Mouse (Mus musculus) gastrocnemius, postnatal 14 days (tissue): Measurements from ENCODE around the gene Tsg101. TPM values are rescaled to one million over a fixed set of nuclear protein-coding genes. Genes with fewer than 3 reads are reported as not detected.
A peak's percentile ranks its signal among the peaks of the same experiment; 100 is the strongest.
"Not testable (repeated sequence)": the region's sequence is repeated elsewhere in the genome, so short reads cannot be mapped to it uniquely, and the experiment has no call there.

ENCODE experiments used
- DNase-seq: peaks from one replicate; pipeline ENCODE4 v3.0.0; 2021; ENCODE audit warnings: mixed read lengths
- intact Hi-C: fragments of 180-260 bp; cut with DNase I; formaldehyde crosslinking; loops from one replicate; pipeline ENCODE4 v1.15.1; 2025; ENCODE audit warnings: low total_unique reads
- total RNA-seq, 2 experiments: library from RNA; stranded (reverse); gene quantifications; 2 replicates each; pipeline ENCODE4 v1.2.3; 2021

Gene Tsg101
- total RNA-seq, 2 experiments from 2014 or later, result 43.4 to 49.2 TPM

DNA sequence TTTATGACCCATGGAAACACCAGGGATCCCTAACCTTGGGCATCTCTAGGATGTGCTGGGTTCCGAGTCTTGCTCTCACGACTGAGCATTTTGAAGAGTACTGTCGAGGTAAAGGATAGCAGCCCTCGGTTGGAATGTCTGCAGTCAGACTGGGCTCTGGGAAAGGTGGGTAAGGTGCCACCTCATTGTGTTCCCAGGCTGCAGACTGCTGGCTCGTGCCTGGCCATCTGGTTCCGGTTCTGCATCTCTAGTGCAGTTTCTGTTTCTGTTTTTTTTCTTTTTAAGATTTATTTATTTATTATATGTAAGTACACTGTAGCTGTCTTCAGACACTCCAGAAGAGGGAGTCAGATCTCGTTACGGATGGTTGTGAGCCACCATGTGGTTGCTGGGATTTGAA, 37.8 kb downstream of the Tsg101 start:
- not testable (repeated sequence) for DNase-seq

DNA sequence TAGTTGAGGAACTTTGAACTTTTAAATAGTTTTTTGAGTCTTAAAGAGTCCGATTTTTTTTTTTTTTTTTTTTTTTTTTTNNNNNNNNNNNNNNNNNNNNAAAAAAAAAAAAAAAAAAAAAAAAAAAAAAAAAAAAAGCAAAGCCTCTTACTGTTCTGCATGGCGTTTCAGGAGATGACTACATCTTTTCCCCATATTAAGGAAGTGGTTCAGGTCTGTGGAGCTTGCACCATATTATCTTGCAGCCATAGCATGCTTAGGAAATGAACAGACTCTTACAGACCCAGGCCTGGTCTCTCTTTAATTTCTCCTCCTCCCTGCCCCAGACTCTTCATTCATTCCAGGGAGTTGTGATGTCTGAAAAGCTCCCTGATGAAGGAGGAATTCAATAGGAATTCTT, 38.8 kb downstream of the Tsg101 start:
- intact Hi-C loops, result no loop called here
- DNase-seq, result no peak

More for the DNA sequence above, 37.8 kb downstream of the Tsg101 start:
- intact Hi-C loops, result not testable (repeated sequence)

DNA sequence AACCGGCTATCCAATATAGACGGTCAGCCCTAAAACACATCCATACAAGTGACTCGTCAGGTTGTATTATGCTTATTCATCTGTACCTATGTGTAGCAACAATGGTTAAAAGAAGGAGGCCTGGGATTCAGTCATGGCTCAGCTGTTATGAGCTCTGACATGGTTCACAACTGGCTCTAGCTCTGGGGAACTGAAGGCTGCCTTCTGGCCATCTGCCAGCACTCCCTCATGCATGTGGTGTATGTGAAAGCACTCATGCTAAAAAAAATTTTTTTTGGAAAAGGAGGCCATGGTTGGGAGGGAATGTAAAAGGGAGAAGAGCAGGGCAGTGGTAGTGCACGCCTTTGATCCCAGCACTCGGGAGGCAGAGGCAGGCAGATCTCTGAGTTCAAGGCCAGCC, 39.9 kb downstream of the Tsg101 start:
- no peak for DNase-seq
- intact Hi-C loops, result no loop called here

DNA sequence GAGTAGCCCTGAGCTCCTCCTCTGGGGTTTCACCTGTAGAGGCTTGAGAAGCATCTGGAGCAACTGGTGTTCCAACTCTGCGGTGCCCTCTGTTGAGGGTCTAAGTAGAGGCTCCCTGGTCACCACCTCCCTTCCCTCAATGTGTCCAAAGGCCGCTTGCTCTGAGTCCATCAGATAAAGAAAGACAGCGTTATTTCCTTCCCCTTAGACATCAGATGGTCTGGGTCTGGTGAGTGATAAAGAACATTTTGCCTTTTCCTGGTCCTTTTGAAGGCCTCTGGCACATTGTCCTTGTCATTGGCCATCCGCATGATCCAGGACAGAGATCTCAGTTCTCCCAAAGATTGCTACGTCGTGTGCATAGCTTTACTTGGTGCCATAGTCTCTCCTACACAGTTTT, 42.5 kb downstream of the Tsg101 start:
- intact Hi-C loops, result no loop called here
- DNase-seq, result no peak

DNA sequence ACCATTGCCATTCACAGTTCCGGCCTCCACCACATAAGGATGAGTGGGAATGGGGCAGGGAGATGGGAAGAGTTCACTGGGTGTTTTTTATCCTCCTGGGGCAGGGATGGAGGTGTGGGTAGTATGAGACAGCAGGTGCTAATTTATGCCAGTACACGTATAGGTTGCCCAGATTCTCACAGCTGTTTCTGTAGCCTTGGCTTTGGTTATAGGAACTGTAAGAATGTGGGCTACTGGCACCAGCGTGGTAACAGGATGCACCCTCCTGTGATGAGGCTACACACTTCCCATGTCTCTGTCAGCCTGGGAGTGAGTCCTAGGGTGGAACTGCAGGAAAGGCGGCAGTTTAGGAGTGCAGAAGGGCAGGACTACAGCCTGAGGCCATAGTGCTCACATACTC, 42.9 kb downstream of the Tsg101 start:
- intact Hi-C loops, result no loop called here
- no peak for DNase-seq

DNA sequence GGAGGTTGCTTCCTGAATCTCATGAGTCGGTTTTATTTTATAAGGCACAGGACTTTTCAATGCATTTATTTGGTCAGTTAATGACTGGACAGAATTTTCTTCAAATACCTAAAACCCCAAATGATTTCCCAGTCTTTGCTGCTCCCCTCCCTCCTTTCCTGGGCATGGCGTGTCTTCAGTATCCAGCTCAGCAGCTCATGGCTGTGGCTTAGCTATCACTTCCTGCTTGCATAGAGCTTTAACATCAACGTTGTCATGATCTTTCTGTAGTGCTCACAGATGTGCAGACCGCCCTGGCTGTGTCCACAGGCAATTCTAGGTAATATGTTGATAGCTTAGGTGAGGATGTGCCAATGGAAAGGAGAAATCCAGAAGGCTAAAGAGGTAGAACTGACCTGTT, 47.8 kb downstream of the Tsg101 start:
- DNase-seq, result no peak
- intact Hi-C loops, result no loop called here

DNA sequence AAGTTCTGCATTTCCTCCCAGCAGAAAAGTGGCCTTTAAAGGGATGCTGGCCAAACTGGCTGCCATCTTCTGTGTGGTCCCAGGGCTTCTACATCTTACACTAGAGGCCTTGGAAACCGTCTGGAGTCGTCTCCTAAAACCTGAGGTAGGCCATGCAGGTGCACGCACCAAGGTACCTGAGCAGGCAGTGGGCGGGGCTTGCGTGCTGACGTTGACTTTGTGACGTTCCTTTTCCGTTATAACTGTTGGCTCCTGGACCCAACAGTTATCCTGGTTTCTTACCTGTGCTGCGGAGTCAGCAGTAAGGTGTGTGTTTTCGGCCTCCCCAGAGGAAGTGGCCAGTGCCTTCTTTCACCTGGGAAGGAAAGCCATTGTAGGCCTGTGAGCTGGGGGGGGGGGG, 58.8 kb downstream of the Tsg101 start, which contains the start of gene Ldhc:
TSS of gene Ldhc (plus strand) at position 208 of the 400 bp plus-strand sequence.
- DNase-seq, result no peak
- intact Hi-C loops, result no loop called here

DNA sequence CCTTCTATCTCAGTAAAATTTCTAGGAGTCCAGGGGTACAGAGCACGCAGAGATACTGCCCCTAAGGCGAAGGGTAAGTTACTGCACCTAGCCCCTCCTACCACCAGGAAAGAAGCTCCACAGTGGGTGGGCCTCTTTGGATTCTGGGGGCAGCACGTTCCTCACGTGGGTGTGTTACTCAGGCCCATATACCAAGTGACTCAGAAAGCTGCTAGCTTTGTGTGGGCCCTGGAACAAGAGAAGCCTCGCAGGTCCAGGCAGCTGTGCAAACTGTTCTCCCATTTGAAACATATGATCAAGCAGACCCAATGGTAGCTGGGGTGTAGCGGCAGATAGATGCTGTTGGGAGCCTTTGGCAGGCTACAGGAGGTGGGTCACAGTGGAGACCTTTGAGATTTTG, 60.7 kb downstream of the Tsg101 start:
- no peak for DNase-seq
- intact Hi-C loops, result no loop called here

DNA sequence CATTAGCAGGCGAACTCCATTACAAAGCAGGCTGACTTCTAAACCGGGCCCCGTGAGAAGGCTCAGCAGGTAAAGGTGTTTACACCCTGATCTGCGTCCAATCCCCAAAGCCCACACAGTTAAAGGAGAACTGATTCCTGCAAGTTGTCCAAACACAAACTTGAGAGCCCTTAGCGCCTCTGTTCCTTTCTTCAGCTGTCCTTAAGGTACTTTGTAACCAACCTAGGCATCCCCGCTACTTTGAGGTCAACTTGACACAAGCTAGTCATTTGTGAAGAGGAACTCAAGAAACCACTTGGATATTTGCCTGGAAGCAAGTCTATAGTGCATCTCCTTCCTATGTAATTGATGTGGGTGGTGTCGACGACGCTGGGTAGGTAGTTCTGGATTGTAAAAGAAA, 62.3 kb downstream of the Tsg101 start:
- intact Hi-C loops, result no loop called here

DNA sequence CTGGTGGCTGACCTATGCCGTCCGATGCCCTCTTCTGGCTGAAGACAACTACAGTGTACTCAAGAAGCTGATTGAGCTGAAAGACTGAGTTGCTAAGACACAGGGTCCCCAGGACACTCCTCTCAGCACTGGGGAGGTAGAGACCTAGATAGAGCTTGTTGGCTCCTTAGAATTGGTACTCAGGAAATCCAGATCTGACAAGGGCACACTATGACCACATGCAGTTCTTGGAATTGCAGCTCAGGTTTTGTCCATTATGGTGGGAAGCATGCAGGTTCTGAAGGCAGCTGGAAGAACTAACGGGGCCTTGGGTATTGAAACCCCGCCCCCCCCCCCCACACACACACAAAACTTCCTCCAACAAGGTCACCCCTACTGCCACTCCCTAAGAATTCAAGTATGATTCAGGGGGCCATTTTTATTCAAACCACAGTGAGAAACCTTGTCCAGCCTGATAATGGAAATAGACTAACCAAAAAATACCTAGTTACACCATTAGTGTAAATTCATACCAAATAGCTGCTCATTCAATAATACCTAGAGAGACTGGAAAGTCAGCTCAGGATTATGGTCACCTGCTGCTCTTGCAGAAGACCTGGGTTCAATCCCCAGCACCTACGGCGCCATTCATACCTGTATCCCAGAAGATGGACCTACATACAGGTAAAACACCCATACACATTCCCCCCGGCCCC, 63.8 kb downstream of the Tsg101 start:
- intact Hi-C loops, result no loop called here
- no peak for DNase-seq

More for the DNA sequence above, 62.3 kb downstream of the Tsg101 start:
- no peak for DNase-seq

DNA sequence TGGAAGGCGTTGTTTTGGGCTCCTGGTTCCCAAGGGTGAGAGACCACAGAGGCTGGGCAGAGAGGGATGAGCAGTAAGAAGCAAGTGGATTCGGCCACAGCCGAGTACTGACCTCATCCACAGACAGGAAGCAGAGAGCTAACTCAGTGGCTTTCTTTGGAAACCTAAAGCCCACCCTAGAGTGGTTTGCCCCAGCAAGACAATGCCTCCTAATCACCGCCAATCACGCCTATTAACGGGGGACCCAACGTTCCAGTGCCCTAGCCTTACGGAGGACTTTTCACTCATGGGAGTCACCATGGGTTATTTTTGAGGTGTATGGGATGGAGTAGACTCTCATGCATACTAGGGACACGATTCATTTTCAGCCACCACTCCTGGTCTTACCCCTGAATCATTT, 66.4 kb downstream of the Tsg101 start:
- intact Hi-C loops, result no loop called here
- DNase-seq, result no peak

DNA sequence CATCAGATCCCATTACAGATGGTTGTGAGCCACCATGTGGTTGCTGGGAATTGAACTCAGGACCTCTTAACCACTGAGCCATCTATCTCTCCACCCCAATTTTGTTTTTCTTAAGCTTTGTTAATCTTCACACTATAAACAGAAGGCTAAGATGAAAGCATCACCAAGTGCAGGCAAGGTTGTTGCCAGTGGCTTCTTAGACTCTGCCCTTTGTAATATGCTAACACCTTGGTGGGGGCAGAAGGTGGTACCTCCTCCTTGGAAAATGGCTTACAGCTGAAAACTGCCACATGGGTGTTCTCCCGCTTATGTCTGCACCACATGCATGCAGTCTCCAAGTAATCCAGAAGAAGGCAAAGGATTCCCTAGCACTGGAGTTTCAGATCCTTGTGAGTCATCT, 67.1 kb downstream of the Tsg101 start:
- intact Hi-C loops, result no loop called here
- DNase-seq, result no peak

DNA sequence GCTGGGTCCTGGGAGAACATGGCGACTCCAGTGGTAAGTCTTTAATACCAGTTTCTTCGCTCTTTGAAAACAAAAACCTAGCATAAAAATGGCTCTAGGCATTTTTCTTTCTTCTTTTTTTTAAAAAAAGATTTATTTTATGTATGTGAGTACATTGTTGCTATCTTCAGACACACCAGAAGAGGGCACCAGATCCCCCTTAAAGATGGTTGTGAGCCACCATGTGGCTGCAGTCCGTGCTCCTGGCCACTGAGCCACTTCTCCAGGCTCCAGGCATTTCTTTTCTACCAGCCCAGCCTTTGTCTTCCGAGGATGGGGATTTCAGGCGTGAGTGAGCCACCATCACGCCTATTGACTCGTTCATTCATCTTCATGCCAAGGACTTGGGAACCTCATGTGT, 68.7 kb downstream of the Tsg101 start:
- intact Hi-C loops, result no loop called here
- no peak for DNase-seq

DNA sequence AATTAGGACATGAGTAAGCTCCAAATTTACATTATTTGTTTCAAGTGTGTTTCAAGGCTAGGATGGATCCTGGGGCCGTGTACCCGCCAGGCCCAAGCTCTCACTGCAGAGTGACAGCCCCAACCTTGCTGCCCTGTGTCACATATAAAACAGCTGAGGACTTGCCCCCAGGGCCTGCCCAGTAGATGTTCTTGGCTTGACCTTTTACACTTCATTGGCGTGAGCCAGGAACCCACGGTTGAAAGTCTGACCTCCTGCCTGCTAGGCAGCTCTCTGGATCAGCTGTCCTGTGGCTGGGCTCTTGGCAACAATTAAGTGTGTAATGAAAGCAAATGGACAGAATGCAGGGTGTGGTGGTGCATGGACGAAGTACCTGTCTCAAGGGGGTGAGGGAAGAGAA, 70.5 kb downstream of the Tsg101 start:
- DNase-seq, result peak; percentile 27
- intact Hi-C loops, result no loop called here

DNA sequence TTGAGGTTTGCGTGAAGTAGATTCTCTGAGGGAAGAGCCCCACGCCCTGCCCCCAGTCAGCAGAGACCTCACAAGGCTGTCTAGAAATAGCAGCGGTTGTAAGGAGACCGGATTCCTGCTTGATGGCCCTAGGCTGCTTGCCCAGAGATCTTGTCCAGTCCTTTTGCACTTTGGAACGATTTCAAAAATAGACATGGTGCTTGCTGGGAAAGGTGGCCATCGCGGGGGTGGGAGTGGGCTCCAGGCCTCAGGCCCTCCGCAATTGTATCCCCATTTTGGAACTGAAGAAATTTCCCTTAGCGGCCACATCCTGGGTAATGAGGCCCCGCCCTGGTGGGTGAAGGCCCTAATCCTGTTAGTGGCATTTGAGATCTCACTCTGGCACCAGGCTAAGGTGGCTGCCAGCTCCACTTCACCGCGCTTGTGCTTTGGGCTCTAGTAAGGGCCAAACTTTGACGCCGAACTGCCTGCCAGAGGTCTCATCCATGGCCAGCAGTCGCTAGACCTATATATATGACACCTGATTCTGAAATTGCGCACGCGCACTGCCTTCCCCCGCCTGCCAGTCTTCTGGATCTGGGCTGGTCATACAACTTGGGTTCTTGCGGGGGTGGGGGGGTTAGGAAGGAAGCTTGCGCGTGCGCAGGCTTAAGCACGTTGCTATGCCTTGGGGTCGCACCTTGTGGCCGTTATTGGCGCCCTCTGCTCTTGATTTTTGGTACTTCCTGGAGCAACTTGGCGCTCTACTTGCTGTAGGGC, 73.1 kb downstream of the Tsg101 start:
- DNase-seq, result peak; percentile 66
- intact Hi-C loops, result no loop called here

DNA sequence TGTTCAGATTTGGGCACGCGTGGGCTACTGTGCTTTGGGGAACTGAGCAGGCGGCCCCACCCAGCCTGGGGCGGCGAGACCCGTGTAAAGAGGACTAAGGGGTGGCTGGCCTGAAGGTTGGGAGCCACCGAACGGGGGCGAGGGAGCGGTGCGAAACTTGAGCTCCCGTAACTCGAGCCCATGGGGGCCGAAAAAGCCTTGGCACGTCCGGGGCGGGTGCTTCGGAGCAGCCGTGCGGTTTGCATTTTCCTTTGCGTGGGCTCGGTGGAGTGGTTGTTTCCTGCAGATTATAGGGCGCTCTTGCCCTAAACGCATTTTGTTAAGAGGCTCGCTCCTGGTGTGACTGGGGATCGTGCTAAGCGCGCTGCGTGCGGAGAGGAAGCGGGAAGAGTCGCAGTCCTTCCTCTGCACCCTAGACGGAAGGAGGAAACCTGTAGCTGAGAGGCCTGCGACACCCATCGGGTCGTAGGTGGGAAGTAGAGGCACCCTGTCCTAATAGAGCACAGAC, 73.7 kb downstream of the Tsg101 start:
- intact Hi-C loops, result no loop called here
- DNase-seq, result peak; percentile 67

DNA sequence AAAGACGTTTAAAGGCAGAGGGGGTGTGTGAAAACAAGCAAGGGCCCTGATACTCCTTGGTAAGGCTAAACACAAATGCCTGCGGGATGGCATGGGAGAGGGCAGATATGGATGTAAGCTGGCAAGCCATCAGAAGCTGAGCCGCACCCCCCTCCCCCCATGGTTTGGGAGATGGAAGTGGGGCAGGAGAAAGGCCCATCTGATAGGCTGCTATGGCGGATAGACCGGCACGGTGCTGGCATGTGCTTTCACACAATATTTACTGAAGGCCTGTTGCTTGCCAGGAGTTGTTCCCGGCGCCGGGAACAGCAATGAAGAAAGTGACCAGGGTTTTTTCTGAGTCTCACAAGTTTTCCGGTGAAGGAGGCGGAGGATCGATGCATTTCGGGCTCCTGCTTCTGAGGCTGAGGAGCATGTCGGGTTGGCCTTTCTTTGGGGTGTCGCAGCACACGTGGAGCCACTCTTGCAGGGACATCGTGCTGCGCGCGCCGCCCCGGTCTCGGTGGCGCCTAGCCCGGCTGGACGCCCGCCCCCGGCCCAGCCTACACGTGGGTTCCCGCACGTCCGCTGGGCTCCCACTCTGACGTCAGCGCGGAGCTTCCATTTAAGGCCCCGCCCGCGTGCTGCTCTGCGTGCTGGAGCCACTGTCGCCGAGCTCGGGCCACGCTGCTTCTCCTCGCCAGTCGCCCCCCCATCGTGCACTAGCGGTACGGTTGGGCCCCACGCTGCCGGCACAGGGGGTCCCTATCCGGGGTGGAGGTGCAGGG, 74.4 kb downstream of the Tsg101 start:
- intact Hi-C loops, result no loop called here
- DNase-seq, result peak; percentile 96

DNA sequence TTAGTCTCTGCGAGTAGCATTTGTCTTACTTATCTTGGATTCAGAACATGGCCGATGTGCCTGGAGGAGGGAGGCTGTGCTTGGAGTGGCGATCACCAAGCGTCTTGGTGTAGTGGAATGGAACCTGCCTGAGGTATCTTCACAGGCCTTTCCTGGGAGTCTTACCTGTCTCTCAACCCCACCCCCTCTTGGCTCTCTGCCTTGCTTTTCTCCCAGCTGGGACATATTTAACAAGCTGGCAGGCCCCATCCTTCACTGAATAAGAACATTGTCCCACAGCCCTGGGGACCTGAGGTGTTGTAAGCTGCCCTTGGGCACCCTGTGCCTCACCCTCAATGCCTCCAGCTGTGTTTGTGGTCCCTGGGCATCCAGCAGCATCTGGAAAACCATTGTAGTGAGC, 76.2 kb downstream of the Tsg101 start:
- intact Hi-C loops, result no loop called here
- no peak for DNase-seq

DNA sequence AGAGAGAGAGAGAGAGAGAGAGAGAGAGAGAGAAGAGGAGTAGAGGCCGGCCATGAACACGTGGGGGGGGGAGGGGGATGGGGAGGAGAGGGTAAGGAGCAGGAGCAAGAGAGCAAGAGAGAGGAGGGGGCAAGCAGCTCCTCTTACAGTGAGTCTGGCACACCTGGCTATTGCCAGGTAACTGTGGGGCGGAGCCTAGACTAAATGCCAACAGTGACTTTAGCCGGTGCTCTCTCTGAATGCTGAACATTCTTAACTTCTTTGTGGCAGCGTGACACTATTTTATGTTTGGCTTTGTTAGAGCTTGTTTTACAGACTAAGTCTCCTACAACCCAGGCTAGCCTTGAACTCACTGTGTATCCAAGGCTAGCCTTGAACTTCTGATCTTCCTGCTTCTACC, 77.5 kb downstream of the Tsg101 start:
- DNase-seq, result no peak
- intact Hi-C loops, result no loop called here

DNA sequence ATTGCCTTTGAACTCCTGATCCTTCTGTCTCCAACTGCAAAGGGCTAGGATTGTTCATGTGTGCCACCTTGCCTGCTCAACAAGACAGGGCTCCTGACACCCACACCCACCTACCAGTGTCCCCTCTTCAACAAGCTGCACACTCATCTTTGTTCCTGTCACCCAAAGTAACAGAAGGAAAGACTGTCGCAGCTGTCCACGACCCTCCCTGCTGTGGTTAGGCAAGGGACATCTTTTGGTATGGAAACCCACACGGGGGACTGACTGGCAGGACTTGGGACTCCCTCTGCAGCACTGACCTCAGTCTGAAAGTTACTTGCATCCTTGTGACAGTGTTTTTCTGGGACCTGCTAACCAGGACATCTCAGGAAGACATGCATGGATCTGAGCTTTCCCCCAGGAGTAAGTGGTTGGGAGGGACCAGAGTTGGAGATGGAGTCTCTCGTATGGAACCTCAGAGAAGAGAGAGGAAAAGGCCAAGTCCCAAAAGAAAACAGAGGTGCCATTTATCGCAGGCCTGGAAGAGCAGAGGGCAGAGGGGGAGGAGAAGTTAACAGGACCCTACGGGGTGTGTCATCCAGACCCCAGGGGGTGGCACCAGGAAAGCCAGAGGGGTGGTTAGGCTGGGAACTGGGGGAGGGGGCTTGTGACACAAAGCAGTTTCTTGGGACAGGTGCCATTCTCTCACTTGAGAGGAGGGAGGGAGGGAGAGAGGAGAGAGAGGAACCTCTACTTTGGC, 78.8 kb downstream of the Tsg101 start, which contains the start of gene Ldha:
TSS of gene Ldha (plus strand) at position 689 of the 739 bp plus-strand sequence.
- no peak for DNase-seq
- intact Hi-C loops, result no loop called here
